Mouse (Mus musculus) thymus, adult 2 months (tissue): ENCODE results near the gene Prkag1.

ENCODE experiments used
- CTCF ChIP-seq: fragments of 200-500 bp; IDR thresholded peaks from 2 replicates; pipeline ENCODE4 v1.5.1; 2012; ENCODE audit warnings: mild to moderate bottlenecking, control low read depth, low read length, moderate library complexity, borderline replicate concordance; ENCODE audit not compliant: control insufficient read depth, poor library complexity, insufficient read depth; ENCODE audit errors: extremely low read depth
- POLR2A ChIP-seq: fragments of 200-500 bp; IDR thresholded peaks from 2 replicates; pipeline ENCODE4 v1.6.1; 2012; ENCODE audit warnings: mild to moderate bottlenecking, low read length, control low read depth, moderate library complexity; ENCODE audit not compliant: control insufficient read depth, poor library complexity, insufficient read depth; ENCODE audit errors: extremely low read depth

DNA sequence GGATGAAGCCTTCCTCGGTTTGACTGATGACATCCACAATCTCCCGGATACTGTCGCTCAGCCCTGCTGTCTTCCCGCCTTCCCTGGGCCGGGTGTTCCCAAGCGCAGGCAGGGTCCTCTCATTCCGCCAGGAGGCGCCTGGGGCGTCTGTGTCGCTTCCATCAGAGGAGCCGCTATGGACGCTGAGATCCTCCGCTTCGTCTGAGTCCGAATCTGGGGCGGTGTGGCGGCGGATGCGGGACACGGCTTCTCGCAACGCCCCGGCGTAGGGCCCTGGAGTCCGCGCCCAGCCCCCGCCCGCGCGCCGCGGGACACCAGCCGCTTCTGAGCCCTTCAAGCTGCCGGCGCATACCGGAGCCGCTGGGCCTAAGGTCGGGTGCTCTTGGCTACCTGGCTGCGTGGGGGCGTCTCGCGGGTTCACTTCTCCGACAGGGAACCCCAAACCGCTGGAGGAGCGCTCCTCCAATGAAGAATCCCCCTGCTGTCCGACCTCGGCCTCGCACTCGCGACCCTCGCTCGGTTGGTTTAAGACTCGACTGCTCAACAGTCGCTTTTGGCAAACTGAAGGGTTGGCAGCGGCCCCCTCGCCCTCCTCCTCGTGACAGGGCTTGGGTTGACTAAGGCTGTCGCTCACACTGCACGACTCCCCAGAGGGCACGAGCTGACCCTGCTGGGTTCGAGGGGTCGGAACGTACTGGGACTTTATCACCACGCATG lies 25.8 kb downstream of the Prkag1 start:
- no peak for TF ChIP-seq POLR2A
- peak; percentile 27; the same call in 1 of the 2 replicates for TF ChIP-seq CTCF
